Mouse (Mus musculus): Measurements from ENCODE around the gene Gm20696.

GRCm38 (mm10) chr6:99485884-99486640 lies 180.5 kb downstream of the Gm20696 start:
- TF ChIP-seq CTCF (IDR thresholded peaks at IDR 0.05; ENCODE audit: control insufficient read depth, insufficient read depth, low read length) (no peak), POLR2A (IDR thresholded peaks at IDR 0.05; ENCODE audit: borderline replicate concordance, control insufficient read depth, low read depth, low read length) (no peak)
